Mouse (Mus musculus): ENCODE data around the gene Spint2.

- TF ChIP-seq CTCF (IDR thresholded peaks at IDR 0.05; ENCODE audit: low read depth) (peak; percentile 75), EP300 (IDR thresholded peaks at IDR 0.05; ENCODE audit: low read depth) (no peak)
Measured at GRCm38 (mm10) chr7:29244732-29245416, 36.8 kb downstream of the Spint2 start.
